Mouse (Mus musculus): Measurements from ENCODE around the gene Metrn. TPM values are rescaled to one million over a fixed set of nuclear protein-coding genes. Genes with fewer than 3 reads are reported as not detected.

Metrn gene
- polyA plus RNA-seq, 1 experiment, result 29.6 TPM

DNA sequence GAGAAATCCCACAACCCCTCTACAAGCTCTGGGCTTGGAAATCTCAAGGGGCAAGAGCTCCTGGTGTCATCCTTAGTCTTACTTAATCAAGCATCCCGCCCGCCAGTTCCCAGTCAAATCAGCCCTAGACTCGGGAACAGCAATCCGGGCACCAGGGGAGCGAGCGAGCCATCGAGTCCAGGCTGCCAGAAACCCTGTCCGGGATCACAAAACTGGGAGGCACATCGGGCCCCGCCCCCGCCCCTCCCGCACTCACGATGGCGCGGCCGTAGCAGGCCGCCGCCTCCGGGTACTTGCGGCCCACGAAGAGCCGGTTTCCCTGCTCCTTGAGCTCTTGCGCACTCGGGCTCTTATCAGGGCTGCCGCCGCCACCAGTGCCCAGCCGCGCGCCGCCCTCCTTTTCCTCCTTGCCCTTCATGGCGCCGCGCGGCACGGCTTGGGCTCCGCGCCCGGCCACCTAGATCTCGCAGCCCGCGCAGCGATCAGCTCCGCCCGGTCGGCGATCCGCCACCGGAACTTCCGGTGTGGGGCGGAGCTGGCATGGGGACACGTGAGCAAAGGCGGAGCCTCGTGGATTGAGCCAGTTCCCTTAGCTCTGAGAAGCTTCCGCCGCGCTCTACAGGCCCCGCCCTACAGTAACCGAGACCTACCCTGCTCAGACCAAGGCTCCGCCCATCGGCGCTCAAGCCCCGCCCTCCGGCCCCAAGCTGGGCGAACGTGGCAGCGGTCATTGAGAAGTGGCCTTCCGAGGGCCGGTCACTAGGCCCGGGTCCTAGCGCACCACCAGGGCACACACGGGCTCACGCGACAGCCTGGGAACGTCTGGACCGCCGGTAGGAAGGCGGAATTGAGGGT lies 35.7 kb upstream of the Metrn start:
- H3K4me1 ChIP-seq (ENCODE audit: control insufficient read depth, insufficient read depth, low read length), result peaks cover 4% of the 10 kb centered on the region
- H3K4me3 ChIP-seq (ENCODE audit: low read depth, low read length), result peak overlapping the region; percentile 82
- no peak overlapping the region for H3K27ac ChIP-seq (ENCODE audit: insufficient read depth, low read length)
- H3K27me3 ChIP-seq (ENCODE audit: control insufficient read depth, insufficient read depth, low read length, poor library complexity, severe bottlenecking), result no peaks in the 10 kb centered on the region
- TF ChIP-seq EP300 (IDR thresholded peaks at IDR 0.05; ENCODE audit: insufficient read depth, low read depth, low read length) (0 out of 2 replicates have a peak, but pooled peaks have one; percentile 26), CTCF (IDR thresholded peaks at IDR 0.05; ENCODE audit: low read depth, low read length) (no peak), POLR2A (IDR thresholded peaks at IDR 0.05; ENCODE audit: insufficient read depth, low read length) (no peak)
- peaks cover 16% of the 10 kb centered on the region for H3K36me3 ChIP-seq (ENCODE audit: control insufficient read depth, insufficient read depth, low read length, poor library complexity, severe bottlenecking)
- no peaks in the 10 kb centered on the region for H3K9me3 ChIP-seq (replicated peaks; ENCODE audit: control insufficient read depth, insufficient read depth, low read length, poor library complexity, severe bottlenecking)
- peak overlapping the region; percentile 86 for H3K9ac ChIP-seq (ENCODE audit: low read depth, poor library complexity, severe bottlenecking)

GRCm38 (mm10) chr17:25831451-25832281 lies 34.7 kb upstream of the Metrn start:
- H3K9me3 ChIP-seq (replicated peaks; ENCODE audit: control insufficient read depth, insufficient read depth, low read length, poor library complexity, severe bottlenecking), result no peaks in the 10 kb centered on the region
- peak overlapping the region; percentile 86 for H3K9ac ChIP-seq (ENCODE audit: low read depth, poor library complexity, severe bottlenecking)
- TF ChIP-seq EP300 (IDR thresholded peaks at IDR 0.05; ENCODE audit: insufficient read depth, low read depth, low read length), result no peak
- no peak for TF ChIP-seq CTCF (IDR thresholded peaks at IDR 0.05; ENCODE audit: low read depth, low read length)
- no peak for TF ChIP-seq POLR2A (IDR thresholded peaks at IDR 0.05; ENCODE audit: insufficient read depth, low read length)
- peaks cover 16% of the 10 kb centered on the region for H3K36me3 ChIP-seq (ENCODE audit: control insufficient read depth, insufficient read depth, low read length, poor library complexity, severe bottlenecking)
- H3K4me1 ChIP-seq (ENCODE audit: control insufficient read depth, insufficient read depth, low read length), result peaks cover 4% of the 10 kb centered on the region
- no peak overlapping the region for H3K27ac ChIP-seq (ENCODE audit: insufficient read depth, low read length)
- no peaks in the 10 kb centered on the region for H3K27me3 ChIP-seq (ENCODE audit: control insufficient read depth, insufficient read depth, low read length, poor library complexity, severe bottlenecking)
- H3K4me3 ChIP-seq (ENCODE audit: low read depth, low read length), result peak overlapping the region; percentile 82

GRCm38 (mm10) chr17:25830806-25831431 lies 34.0 kb upstream of the Metrn start:
- Histone ChIP-seq H3K9me3 (replicated peaks; ENCODE audit: control insufficient read depth, insufficient read depth, low read length, poor library complexity, severe bottlenecking) (no peaks in the 10 kb centered on the region), H3K36me3 (ENCODE audit: control insufficient read depth, insufficient read depth, low read length, poor library complexity, severe bottlenecking) (peaks cover 16% of the 10 kb centered on the region), H3K27ac (ENCODE audit: insufficient read depth, low read length) (no peak overlapping the region), H3K4me1 (ENCODE audit: control insufficient read depth, insufficient read depth, low read length) (peaks cover 4% of the 10 kb centered on the region), H3K9ac (ENCODE audit: low read depth, poor library complexity, severe bottlenecking) (no peak overlapping the region), H3K27me3 (ENCODE audit: control insufficient read depth, insufficient read depth, low read length, poor library complexity, severe bottlenecking) (no peaks in the 10 kb centered on the region), H3K4me3 (ENCODE audit: low read depth, low read length) (no peak overlapping the region)
- TF ChIP-seq EP300 (IDR thresholded peaks at IDR 0.05; ENCODE audit: insufficient read depth, low read depth, low read length), result no peak
- no peak for TF ChIP-seq POLR2A (IDR thresholded peaks at IDR 0.05; ENCODE audit: insufficient read depth, low read length)
- TF ChIP-seq CTCF (IDR thresholded peaks at IDR 0.05; ENCODE audit: low read depth, low read length), result no peak

DNA sequence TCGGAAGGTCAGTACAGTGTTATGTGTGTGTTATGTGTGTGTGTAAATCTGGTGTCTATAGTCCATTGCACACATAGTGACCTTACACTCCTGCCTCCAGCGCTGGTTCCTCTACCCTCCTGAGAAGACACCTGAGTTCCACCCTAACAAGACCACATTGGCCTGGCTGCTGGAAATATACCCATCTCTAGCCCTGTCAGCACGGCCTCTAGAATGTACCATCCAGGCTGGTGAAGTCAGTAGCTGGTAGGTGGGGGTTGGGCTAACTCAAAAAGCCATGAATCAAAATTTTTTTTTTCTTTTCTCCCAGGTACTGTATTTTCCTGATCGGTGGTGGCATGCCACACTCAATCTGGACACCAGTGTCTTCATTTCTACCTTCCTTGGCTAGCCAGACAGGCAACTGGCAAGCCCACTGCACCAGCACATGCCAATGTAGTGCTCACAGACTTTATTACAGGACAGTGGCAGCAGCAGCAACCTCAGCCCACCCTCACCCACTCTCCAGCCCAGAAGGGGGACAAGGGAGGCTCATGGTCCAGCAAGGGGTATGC lies 33.3 kb upstream of the Metrn start:
- Histone ChIP-seq H3K36me3 (ENCODE audit: control insufficient read depth, insufficient read depth, low read length, poor library complexity, severe bottlenecking) (peaks cover 16% of the 10 kb centered on the region), H3K9ac (ENCODE audit: low read depth, poor library complexity, severe bottlenecking) (no peak overlapping the region), H3K4me3 (ENCODE audit: low read depth, low read length) (no peak overlapping the region), H3K9me3 (replicated peaks; ENCODE audit: control insufficient read depth, insufficient read depth, low read length, poor library complexity, severe bottlenecking) (no peaks in the 10 kb centered on the region), H3K27me3 (ENCODE audit: control insufficient read depth, insufficient read depth, low read length, poor library complexity, severe bottlenecking) (no peaks in the 10 kb centered on the region), H3K4me1 (ENCODE audit: control insufficient read depth, insufficient read depth, low read length) (peaks cover 4% of the 10 kb centered on the region), H3K27ac (ENCODE audit: insufficient read depth, low read length) (no peak overlapping the region)
- TF ChIP-seq EP300 (IDR thresholded peaks at IDR 0.05; ENCODE audit: insufficient read depth, low read depth, low read length) (no peak), CTCF (IDR thresholded peaks at IDR 0.05; ENCODE audit: low read depth, low read length) (no peak), POLR2A (IDR thresholded peaks at IDR 0.05; ENCODE audit: insufficient read depth, low read length) (no peak)

GRCm38 (mm10) chr17:25829558-25830017 lies 32.7 kb upstream of the Metrn start:
- Histone ChIP-seq H3K36me3 (ENCODE audit: control insufficient read depth, insufficient read depth, low read length, poor library complexity, severe bottlenecking) (peaks cover 16% of the 10 kb centered on the region), H3K9me3 (replicated peaks; ENCODE audit: control insufficient read depth, insufficient read depth, low read length, poor library complexity, severe bottlenecking) (no peaks in the 10 kb centered on the region), H3K9ac (ENCODE audit: low read depth, poor library complexity, severe bottlenecking) (peak overlapping the region; percentile 36), H3K4me3 (ENCODE audit: low read depth, low read length) (peak overlapping the region; percentile 81), H3K4me1 (ENCODE audit: control insufficient read depth, insufficient read depth, low read length) (peaks cover under 1% of the 10 kb centered on the region), H3K27me3 (ENCODE audit: control insufficient read depth, insufficient read depth, low read length, poor library complexity, severe bottlenecking) (no peaks in the 10 kb centered on the region), H3K27ac (ENCODE audit: insufficient read depth, low read length) (peak overlapping the region; percentile 23; the same call in 1 of the 2 replicates)
- TF ChIP-seq CTCF (IDR thresholded peaks at IDR 0.05; ENCODE audit: low read depth, low read length), result no peak
- no peak for TF ChIP-seq EP300 (IDR thresholded peaks at IDR 0.05; ENCODE audit: insufficient read depth, low read depth, low read length)
- no peak for TF ChIP-seq POLR2A (IDR thresholded peaks at IDR 0.05; ENCODE audit: insufficient read depth, low read length)

All from ES-Bruce4 (cell line).